Mouse (Mus musculus) MEL (cell line): ENCODE measurements around the gene Dph7. TPM values are rescaled to one million over a fixed set of nuclear protein-coding genes. Genes with fewer than 3 reads are reported as not detected.

Source experiments
- DNase-seq: peaks from one replicate; pipeline ENCODE4 v3.0.0; 2011; ENCODE audit warnings: low read depth, low spot score
- H3K27ac ChIP-seq: 2 replicates; pipeline ENCODE4 v1.5.1; 2012; ENCODE audit warnings: low read depth, mild to moderate bottlenecking, control low read depth, low read length, moderate library complexity; ENCODE audit not compliant: control insufficient read depth
- H3K27me3 ChIP-seq, 2 experiments: fragments of 150-350 bp in 1 of 2; sonication (generic) in 1 of 2; 2 replicates each; pipeline ENCODE4 v1.6.1; 2012; ENCODE audit warnings: low read length in 2 of 2, mild to moderate bottlenecking in 2 of 2, improper control_type of control experiment in 1 of 2, moderate library complexity in 1 of 2; ENCODE audit not compliant: insufficient read depth in 2 of 2, control insufficient read depth in 1 of 2
- H3K36me3 ChIP-seq, 2 experiments: 2 replicates each; pipeline ENCODE4 v1.6.1; 2012 to 2014; ENCODE audit warnings: low read length in 2 of 2, improper control_type of control experiment in 1 of 2, inconsistent platforms in 1 of 2, mild to moderate bottlenecking in 1 of 2; ENCODE audit not compliant: insufficient read depth in 2 of 2, control insufficient read depth in 1 of 2
- H3K4me1 ChIP-seq, 2 experiments: fragments of 150-350 bp in 1 of 2; sonication (generic) in 1 of 2; 2 replicates each; pipeline ENCODE4 v1.6.1; 2012; ENCODE audit warnings: low read length in 2 of 2, improper control_type of control experiment in 1 of 2, mild to moderate bottlenecking in 1 of 2; ENCODE audit not compliant: insufficient read depth in 2 of 2, control insufficient read depth in 1 of 2
- H3K4me3 ChIP-seq, 2 experiments: fragments of 150-350 bp in 1 of 2; sonication (generic) in 1 of 2; 2 replicates each; pipeline ENCODE4 v1.5.1; 2012; ENCODE audit warnings: low read depth in 2 of 2, low read length in 2 of 2, mild to moderate bottlenecking in 2 of 2, moderate library complexity in 2 of 2, control low read depth in 1 of 2, improper control_type of control experiment in 1 of 2; ENCODE audit not compliant: control insufficient read depth in 1 of 2, insufficient read depth in 1 of 2
- H3K79me2 ChIP-seq: 2 replicates; pipeline ENCODE4 v1.6.1; 2012; ENCODE audit warnings: mild to moderate bottlenecking, low read length, moderate library complexity; ENCODE audit not compliant: control insufficient read depth, poor library complexity, insufficient read depth
- H3K9ac ChIP-seq: 2 replicates; pipeline ENCODE4 v1.6.1; 2012; ENCODE audit warnings: low read depth, mild to moderate bottlenecking, control low read depth, low read length, moderate library complexity; ENCODE audit not compliant: control insufficient read depth, poor library complexity, severe bottlenecking
- H3K9me3 ChIP-seq: fragments of 150-350 bp; sonication (generic); replicated peaks from 2 replicates; pipeline ENCODE4 v1.6.1; 2012; ENCODE audit warnings: mild to moderate bottlenecking, low read length, improper control_type of control experiment, moderate library complexity; ENCODE audit not compliant: insufficient read depth
- BHLHE40 ChIP-seq: IDR thresholded peaks from 2 replicates; pipeline ENCODE4 v1.6.1; 2012; ENCODE audit warnings: low read depth, mild to moderate bottlenecking, inconsistent platforms, low read length, improper control_type of control experiment, borderline replicate concordance
- CHD1 ChIP-seq: IDR thresholded peaks from 2 replicates; pipeline ENCODE4 v1.6.1; 2012; ENCODE audit warnings: low read depth, mild to moderate bottlenecking, inconsistent platforms, low read length, improper control_type of control experiment
- CHD2 ChIP-seq: IDR thresholded peaks from 2 replicates; pipeline ENCODE4 v1.6.1; 2011; ENCODE audit warnings: low read length, improper control_type of control experiment
- CTCF ChIP-seq, 3 experiments: IDR thresholded peaks in 2 of 3; conservative IDR thresholded peaks in 1 of 3; 2 replicates each; pipeline ENCODE4 v1.5.1; 2011 to 2012; ENCODE audit warnings: low read length in 3 of 3, low read depth in 2 of 3, mild to moderate bottlenecking in 2 of 3, improper control_type of control experiment in 1 of 3, inconsistent platforms in 1 of 3, mixed read lengths in 1 of 3, moderate library complexity in 1 of 3; ENCODE audit not compliant: control insufficient read depth in 1 of 3, insufficient read depth in 1 of 3, poor library complexity in 1 of 3, severe bottlenecking in 1 of 3
- E2F4 ChIP-seq: IDR thresholded peaks from 2 replicates; pipeline ENCODE4 v1.6.1; 2011; ENCODE audit warnings: low read depth, low read length, improper control_type of control experiment, borderline replicate concordance
- EP300 ChIP-seq, 2 experiments: IDR thresholded peaks; 2 replicates each; pipeline ENCODE4 v1.6.1; 2011; ENCODE audit warnings: improper control_type of control experiment in 2 of 2, low read length in 2 of 2, low read depth in 1 of 2, mild to moderate bottlenecking in 1 of 2
- ETS1 ChIP-seq: IDR thresholded peaks from 2 replicates; pipeline ENCODE4 v1.6.1; 2012; ENCODE audit warnings: low read depth, mild to moderate bottlenecking, inconsistent platforms, low read length, improper control_type of control experiment, moderate library complexity
- GATA1 ChIP-seq: IDR thresholded peaks from 2 replicates; pipeline ENCODE4 v1.6.1; 2011; ENCODE audit warnings: low read depth, low read length, improper control_type of control experiment
- HCFC1 ChIP-seq: IDR thresholded peaks from 2 replicates; pipeline ENCODE4 v1.6.1; 2012; ENCODE audit warnings: low read depth, mild to moderate bottlenecking, inconsistent platforms, low read length, improper control_type of control experiment, moderate library complexity
- JUND ChIP-seq: IDR thresholded peaks from 2 replicates; pipeline ENCODE4 v1.6.1; 2011; ENCODE audit warnings: low read depth, mild to moderate bottlenecking, improper control_type of control experiment, low read length
- KAT2A ChIP-seq: conservative IDR thresholded peaks from 2 replicates; pipeline ENCODE4 v1.6.1; 2012; ENCODE audit warnings: low read depth, low read length, improper control_type of control experiment, inconsistent platforms
- MAFK ChIP-seq: IDR thresholded peaks from 2 replicates; pipeline ENCODE4 v1.6.1; 2011; ENCODE audit warnings: low read depth, mild to moderate bottlenecking, low read length, improper control_type of control experiment, borderline replicate concordance
- MAX ChIP-seq: IDR thresholded peaks from 2 replicates; pipeline ENCODE4 v1.6.1; 2011; ENCODE audit warnings: low read length, improper control_type of control experiment
- MAZ ChIP-seq: IDR thresholded peaks from 2 replicates; pipeline ENCODE4 v1.6.1; 2012; ENCODE audit warnings: low read depth, mild to moderate bottlenecking, inconsistent platforms, low read length, improper control_type of control experiment
- MEF2A ChIP-seq: IDR thresholded peaks from 2 replicates; pipeline ENCODE4 v1.6.1; 2014; ENCODE audit warnings: low read depth, mild to moderate bottlenecking, inconsistent platforms, low read length, improper control_type of control experiment; ENCODE audit not compliant: poor library complexity, insufficient replicate concordance, severe bottlenecking; ENCODE audit errors: extremely low read depth
- MXI1 ChIP-seq: IDR thresholded peaks from 2 replicates; pipeline ENCODE4 v1.6.1; 2011; ENCODE audit warnings: mild to moderate bottlenecking, low read depth, low read length, improper control_type of control experiment
- MYB ChIP-seq: IDR thresholded peaks from 2 replicates; pipeline ENCODE4 v1.6.1; 2011; ENCODE audit warnings: mild to moderate bottlenecking, low read depth, low read length, improper control_type of control experiment
- MYC ChIP-seq: IDR thresholded peaks from 2 replicates; pipeline ENCODE4 v1.6.1; 2011; ENCODE audit warnings: low read depth, mild to moderate bottlenecking, low read length, improper control_type of control experiment, moderate library complexity
- NELFE ChIP-seq: IDR thresholded peaks from 2 replicates; pipeline ENCODE4 v1.6.1; 2011; ENCODE audit warnings: low read depth, low read length, improper control_type of control experiment
- NRF1 ChIP-seq: IDR thresholded peaks from 2 replicates; pipeline ENCODE4 v1.6.1; 2014; ENCODE audit warnings: low read depth, mild to moderate bottlenecking, inconsistent platforms, low read length, improper control_type of control experiment, moderate library complexity; ENCODE audit not compliant: poor library complexity, insufficient read depth, severe bottlenecking
- POLR2A ChIP-seq, 2 experiments: IDR thresholded peaks; 2 replicates each; pipeline ENCODE4 v1.6.1; 2011 to 2012; ENCODE audit warnings: low read length in 2 of 2, mild to moderate bottlenecking in 2 of 2, control low read depth in 1 of 2, improper control_type of control experiment in 1 of 2, low read depth in 1 of 2, moderate library complexity in 1 of 2; ENCODE audit not compliant: control insufficient read depth in 1 of 2, insufficient read depth in 1 of 2, poor library complexity in 1 of 2
- POLR2AphosphoS2 ChIP-seq: IDR thresholded peaks from 2 replicates; pipeline ENCODE4 v1.6.1; 2011; ENCODE audit warnings: low read length, improper control_type of control experiment
- POLR2AphosphoS5 ChIP-seq: IDR thresholded peaks from 2 replicates; pipeline ENCODE4 v1.6.1; 2012; ENCODE audit warnings: low read depth, borderline replicate concordance, mild to moderate bottlenecking, inconsistent platforms, low read length, moderate library complexity, mixed read lengths
- RAD21 ChIP-seq: IDR thresholded peaks from 2 replicates; pipeline ENCODE4 v1.6.1; 2011; ENCODE audit warnings: mild to moderate bottlenecking, low read depth, low read length, improper control_type of control experiment
- SIN3A ChIP-seq: IDR thresholded peaks from 2 replicates; pipeline ENCODE4 v1.6.1; 2012; ENCODE audit warnings: low read length, improper control_type of control experiment, inconsistent platforms
- SMC3 ChIP-seq: IDR thresholded peaks from 2 replicates; pipeline ENCODE4 v1.6.1; 2011; ENCODE audit warnings: low read depth, low read length, improper control_type of control experiment
- TAL1 ChIP-seq: IDR thresholded peaks from 2 replicates; pipeline ENCODE4 v1.6.1; 2012; ENCODE audit warnings: mild to moderate bottlenecking, inconsistent platforms, low read length, moderate library complexity, mixed read lengths
- TBP ChIP-seq: IDR thresholded peaks from 2 replicates; pipeline ENCODE4 v1.8.0; 2011; ENCODE audit warnings: low read depth, low read length, improper control_type of control experiment
- UBTF ChIP-seq: IDR thresholded peaks from 2 replicates; pipeline ENCODE4 v1.6.1; 2012; ENCODE audit warnings: low read depth, mild to moderate bottlenecking, inconsistent platforms, low read length, improper control_type of control experiment, moderate library complexity, borderline replicate concordance; ENCODE audit not compliant: insufficient read depth
- USF1 ChIP-seq: IDR thresholded peaks from 2 replicates; pipeline ENCODE4 v1.6.1; 2014; ENCODE audit warnings: low read depth, mild to moderate bottlenecking, inconsistent platforms, low read length, improper control_type of control experiment, moderate library complexity
- ZMIZ1 ChIP-seq: IDR thresholded peaks from 2 replicates; pipeline ENCODE4 v1.6.1; 2012; ENCODE audit warnings: low read depth, mild to moderate bottlenecking, inconsistent platforms, low read length, improper control_type of control experiment, moderate library complexity
- ZNF384 ChIP-seq: IDR thresholded peaks from 2 replicates; pipeline ENCODE4 v1.6.1; 2012; ENCODE audit warnings: low read depth, mild to moderate bottlenecking, inconsistent platforms, low read length, improper control_type of control experiment
- polyA plus RNA-seq, 2 experiments: library from polyadenylated mRNA; stranded (reverse) in 1 of 2; unstranded in 1 of 2; fragments of >175 nt in 1 of 2; fragments of >200 nt in 1 of 2; gene quantifications; 2 replicates each; pipeline versions ENCODE4 v1.2.1 to v1.2.4; 2012; ENCODE audit warnings: low replicate concordance in 2 of 2, low read depth in 1 of 2; ENCODE audit not compliant: insufficient read length in 2 of 2, insufficient read depth in 1 of 2, missing spikeins in 1 of 2
- total RNA-seq: library from RNA; depleted of rRNA; stranded (reverse); fragments of 300-350 nt; gene quantifications from 2 replicates; pipeline ENCODE4 v1.2.3, GENCODE M21; 2012

The Dph7 gene
- total and polyA plus RNA-seq, 3 experiments: 17.6 to 19.7 TPM; not detected in 1

- TF ChIP-seq KAT2A: no peak; the same call in 1 of the 2 replicates
- TF ChIP-seq MYC: peak; percentile 49; the same call in 1 of the 2 replicates
Measured at GRCm38 (mm10) chr2:24974906-24975703, 12.9 kb downstream of the Dph7 start, which contains the start of gene Mrpl41 (continued).

GRCm38 (mm10) chr2:24975704-24976297 is 13.6 kb downstream of the Dph7 start, which contains the start of gene Pnpla7:
TSS of gene Pnpla7 (plus strand) at chr2:24976033.
- Histone ChIP-seq H3K9me3 (no peaks in the 10 kb centered on the region), H3K4me3 (peak within 1 kb of the TSS; percentile 71 to 93), H3K4me1 (peaks cover 0 to 25% of the 10 kb centered on the region in 2 experiments; a peak in 3 of 4 replicates), H3K79me2 (peaks cover 16% of the 10 kb centered on the region), H3K27me3 (no peaks in the 10 kb centered on the region), H3K27ac (peak within 1 kb of the TSS; percentile 88), H3K36me3 (peaks cover 4 to 26% of the 10 kb centered on the region in 2 experiments; a peak in 3 of 4 replicates), H3K9ac (peak within 1 kb of the TSS; percentile 73)
- DNase-seq: peak; percentile 96
- TF ChIP-seq ETS1: peak; percentile 81
- TF ChIP-seq GATA1: no peak
- peak; percentile 21; the same call in 1 of the 2 replicates for TF ChIP-seq MYB
- peak; percentile 99 for TF ChIP-seq MXI1
- TF ChIP-seq POLR2AphosphoS5: no peak
- no peak for TF ChIP-seq TAL1
- TF ChIP-seq MEF2A: no peak
- peak; percentile 83 for TF ChIP-seq MAZ
- TF ChIP-seq E2F4: peak; percentile 67; the same call in 1 of the 2 replicates
- TF ChIP-seq SIN3A: peak; percentile 99
- TF ChIP-seq MAFK: no peak; the same call in 1 of the 2 replicates
- peak; percentile 82 for TF ChIP-seq BHLHE40
- peak; percentile 96 for TF ChIP-seq USF1
- no peak for TF ChIP-seq POLR2AphosphoS2
- TF ChIP-seq TBP: no peak
- TF ChIP-seq SMC3: no peak
- peak; percentile 96 for TF ChIP-seq MYC
- peak; percentile 72 for TF ChIP-seq ZMIZ1
- peak; percentile 72 for TF ChIP-seq HCFC1
- TF ChIP-seq NRF1: no peak
- TF ChIP-seq CHD2: peak; percentile 60
- TF ChIP-seq MAX: peak; percentile 96
- TF ChIP-seq RAD21: no peak
- peak in 1 of 2 experiments; percentile 50; a peak in 2 of 4 replicates for TF ChIP-seq POLR2A (IDR thresholded peaks at IDR 0.05; ENCODE audit: control insufficient read depth in 1 of 2, insufficient read depth in 1 of 2, low read depth in 1 of 2, low read length in 2 of 2, poor library complexity in 1 of 2)
- no peak for TF ChIP-seq UBTF
- no peak for TF ChIP-seq JUND
- 0 out of 2 replicates have a peak, but pooled peaks have one; percentile 37 for TF ChIP-seq CHD1
- no peak for TF ChIP-seq CTCF (IDR thresholded peaks at IDR 0.05 in 2 of 3, conservative IDR thresholded peaks at IDR 0.05 in 1 of 3; ENCODE audit: control insufficient read depth in 1 of 3, insufficient read depth in 1 of 3, low read depth in 2 of 3, low read length in 3 of 3, poor library complexity in 1 of 3, severe bottlenecking in 1 of 3)
- no peak for TF ChIP-seq ZNF384
- peak in 1 of 2 experiments; percentile 53; a peak in 2 of 4 replicates for TF ChIP-seq EP300 (IDR thresholded peaks at IDR 0.05; ENCODE audit: low read depth in 1 of 2, low read length in 2 of 2)
- TF ChIP-seq NELFE: no peak; the same call in 1 of the 2 replicates
- peak; percentile 54 for TF ChIP-seq KAT2A
